33 mouse cellular contexts compared by ENCODE assay signal in genomic region chr17:86397647-86398046, GRCm38 (mm10).
DNase-seq lines count a peak whose midpoint lies in the region; ATAC-seq and TF ChIP-seq lines count a peak whose summit lies in the region.
"Had no signal": no experiment of that assay in that cellular context is flagged by ENCODE, and none has a peak within 500 bp of the region (broad histone marks: within the 10 kb centered on the region; RNA-seq: fewer than 3 reads in every experiment).

No protein-coding gene starts in this region.

- WGBS in heart, embryonic 12.5 days = 41% methylated on average over 5 of the region's 5 CpGs
- 28% methylated on average over 5 of the region's 5 CpGs for WGBS in heart, postnatal 0 days
- WGBS in heart, embryonic 11.5 days (ENCODE audit: insufficient replicate concordance) = 51% methylated on average over 5 of the region's 5 CpGs
- 55% methylated on average over 5 of the region's 5 CpGs for WGBS in lung, postnatal 0 days

- no peak overlapping the region for H3K4me3 ChIP-seq in heart, embryonic 12.5 days
- no peak overlapping the region for H3K4me3 ChIP-seq in heart, postnatal 0 days (ENCODE audit: low read depth, low read length)
- H3K4me3 ChIP-seq in heart, embryonic 11.5 days (ENCODE audit: low read depth, low read length) = no peak overlapping the region
- H3K4me3 ChIP-seq in lung, postnatal 0 days (ENCODE audit: low read depth, low read length) = no peak overlapping the region
- H3K4me3 ChIP-seq: embryonic facial prominence, embryonic 13.5 days; forebrain, embryonic 10.5 days; forebrain, embryonic 15.5 days; hindbrain, embryonic 13.5 days; limb, embryonic 10.5 days; limb, embryonic 15.5 days; midbrain, embryonic 10.5 days; midbrain, embryonic 15.5 days; neural tube, embryonic 15.5 days had no signal

- no peak for DNase-seq in heart, postnatal 25 days (ENCODE audit: low spot score)
- peak; percentile 61 for DNase-seq in heart, postnatal 0 days (ENCODE audit: low spot score)
- peak; percentile 27 to 64 for DNase-seq in kidney, postnatal 25 days
- no peak for DNase-seq in kidney, postnatal 4 days
- DNase-seq in lung, postnatal 0 days (ENCODE audit: low spot score) = peak; percentile 30
- DNase-seq in lung, postnatal 36 days = no peak
- DNase-seq: adrenal gland, adult 2 months; adrenal gland, postnatal 36 days; cerebellum, adult 18-20 months; cerebellum, postnatal 10 days; gastrocnemius, postnatal 25 days; heart, adult 11 months; heart, postnatal 4 days; layer of hippocampus, adult 9-11 months; lung, adult 2 months; lung, postnatal 14 days; retina, postnatal 1 day; right cerebral cortex, postnatal 14 days; thymus, postnatal 14 days had no signal

- H3K27me3 ChIP-seq in heart, embryonic 12.5 days (replicated peaks) = no peaks in the 10 kb centered on the region
- H3K27me3 ChIP-seq in heart, postnatal 0 days (ENCODE audit: control insufficient read depth, insufficient read depth, low read length) = no peaks in the 10 kb centered on the region
- no peaks in the 10 kb centered on the region for H3K27me3 ChIP-seq in heart, embryonic 11.5 days (ENCODE audit: control insufficient read depth, insufficient read depth, low read length)
- H3K27me3 ChIP-seq in lung, postnatal 0 days (replicated peaks; ENCODE audit: insufficient read depth, low read length) = no peaks in the 10 kb centered on the region
- H3K27me3 ChIP-seq: CH12.LX; embryonic facial prominence, embryonic 13.5 days; forebrain, embryonic 15.5 days; hindbrain, embryonic 13.5 days; limb, embryonic 15.5 days; midbrain, embryonic 15.5 days; neural tube, embryonic 15.5 days had no signal

- intact Hi-C loops in heart, postnatal 25 days (cut with DNase I) = no loop called here

- ATAC-seq in heart, embryonic 12.5 days (ENCODE audit: insufficient number of reproducible peaks, low FRiP score) = no peak
- ATAC-seq in heart, postnatal 0 days (ENCODE audit: insufficient read depth, low read depth) = peak; percentile 27; the same call in 1 of the 2 replicates
- ATAC-seq in heart, embryonic 11.5 days (replicated peaks; ENCODE audit: insufficient number of reproducible peaks, low FRiP score, low TSS enrichment) = no peak
- no peak for ATAC-seq in lung, postnatal 0 days
- ATAC-seq: activated CD4-positive, CD25-positive, alpha-beta regulatory T cell, adult 4 months; forebrain, embryonic 15.5 days; intestine, embryonic 16.5 days; midbrain, embryonic 15.5 days had no signal

- no peak overlapping the region for H3K4me2 ChIP-seq in heart, embryonic 12.5 days
- no peak overlapping the region for H3K4me2 ChIP-seq in heart, postnatal 0 days (ENCODE audit: low read depth, low read length)
- H3K4me2 ChIP-seq in heart, embryonic 11.5 days = no peak overlapping the region
- H3K4me2 ChIP-seq in lung, postnatal 0 days (replicated peaks; ENCODE audit: low read depth, low read length) = no peak overlapping the region
- H3K4me2 ChIP-seq: embryonic facial prominence, embryonic 13.5 days; forebrain, embryonic 15.5 days; hindbrain, embryonic 13.5 days; limb, embryonic 15.5 days; midbrain, embryonic 15.5 days; neural tube, embryonic 15.5 days had no signal

- no peak for TF ChIP-seq CTCF in heart, postnatal 0 days (IDR thresholded peaks at IDR 0.05; ENCODE audit: low read depth)
- no peak for TF ChIP-seq CTCF in lung, postnatal 0 days (IDR thresholded peaks at IDR 0.05)

- no peak for TF ChIP-seq EP300 in heart, postnatal 0 days (IDR thresholded peaks at IDR 0.05; ENCODE audit: low read depth)
- no peak for TF ChIP-seq EP300 in lung, postnatal 0 days (IDR thresholded peaks at IDR 0.05)

- H3K4me1 ChIP-seq in heart, embryonic 12.5 days (replicated peaks) = peaks cover 38% of the 10 kb centered on the region
- H3K4me1 ChIP-seq in heart, postnatal 0 days (ENCODE audit: control insufficient read depth, insufficient read depth) = peaks cover 25% of the 10 kb centered on the region
- H3K4me1 ChIP-seq in heart, embryonic 11.5 days (ENCODE audit: control insufficient read depth, insufficient read depth, low read length) = peaks cover 15% of the 10 kb centered on the region
- H3K4me1 ChIP-seq in lung, postnatal 0 days (ENCODE audit: insufficient read depth, low read depth, low read length) = no peaks in the 10 kb centered on the region; the same call in 1 of the 2 replicates
- H3K4me1 ChIP-seq: forebrain, embryonic 10.5 days; forebrain, embryonic 15.5 days; hindbrain, embryonic 13.5 days; limb, embryonic 10.5 days; midbrain, embryonic 15.5 days; neural tube, embryonic 15.5 days had no signal

- no peak overlapping the region for H3K9ac ChIP-seq in heart, embryonic 12.5 days
- H3K9ac ChIP-seq in heart, postnatal 0 days (replicated peaks; ENCODE audit: low read depth, low read length) = no peak overlapping the region
- H3K9ac ChIP-seq in heart, embryonic 11.5 days (ENCODE audit: low read depth, low read length) = no peak overlapping the region
- H3K9ac ChIP-seq in lung, postnatal 0 days (replicated peaks; ENCODE audit: low read depth) = no peak overlapping the region
- H3K9ac ChIP-seq: embryonic facial prominence, embryonic 13.5 days; forebrain, embryonic 15.5 days; hindbrain, embryonic 13.5 days; limb, embryonic 15.5 days; midbrain, embryonic 15.5 days; neural tube, embryonic 15.5 days had no signal

- no peaks in the 10 kb centered on the region for H3K9me3 ChIP-seq in heart, embryonic 12.5 days (replicated peaks)
- H3K9me3 ChIP-seq in heart, postnatal 0 days (replicated peaks; ENCODE audit: control insufficient read depth, low read length) = no peaks in the 10 kb centered on the region
- no peaks in the 10 kb centered on the region for H3K9me3 ChIP-seq in heart, embryonic 11.5 days (replicated peaks; ENCODE audit: control insufficient read depth, low read length)
- H3K9me3 ChIP-seq in lung, postnatal 0 days (ENCODE audit: low read length) = no peaks in the 10 kb centered on the region
- H3K9me3 ChIP-seq: embryonic facial prominence, embryonic 13.5 days; forebrain, embryonic 10.5 days; forebrain, embryonic 15.5 days; hindbrain, embryonic 13.5 days; limb, embryonic 10.5 days; limb, embryonic 15.5 days; midbrain, embryonic 10.5 days; midbrain, embryonic 15.5 days; neural tube, embryonic 15.5 days had no signal

- no peaks in the 10 kb centered on the region for H3K36me3 ChIP-seq in heart, embryonic 12.5 days
- H3K36me3 ChIP-seq in heart, postnatal 0 days (replicated peaks; ENCODE audit: control insufficient read depth, insufficient read depth, low read length) = no peaks in the 10 kb centered on the region
- no peaks in the 10 kb centered on the region for H3K36me3 ChIP-seq in heart, embryonic 11.5 days (ENCODE audit: control insufficient read depth, insufficient read depth, low read length)
- H3K36me3 ChIP-seq in lung, postnatal 0 days (ENCODE audit: insufficient read depth, low read length) = no peaks in the 10 kb centered on the region
- H3K36me3 ChIP-seq: embryonic facial prominence, embryonic 13.5 days; forebrain, embryonic 10.5 days; forebrain, embryonic 15.5 days; hindbrain, embryonic 13.5 days; limb, embryonic 10.5 days; limb, embryonic 15.5 days; midbrain, embryonic 10.5 days; midbrain, embryonic 15.5 days; neural tube, embryonic 15.5 days had no signal

- H3K27ac ChIP-seq in heart, embryonic 12.5 days (ENCODE audit: poor library complexity, severe bottlenecking) = 0 out of 2 replicates have a peak overlapping the region, but pooled peaks have one; percentile 33
- peak overlapping the region; percentile 12; the same call in 1 of the 2 replicates for H3K27ac ChIP-seq in heart, postnatal 0 days (ENCODE audit: low read depth)
- no peak overlapping the region for H3K27ac ChIP-seq in heart, embryonic 11.5 days (ENCODE audit: low read depth, low read length)
- H3K27ac ChIP-seq in lung, postnatal 0 days (ENCODE audit: low read length) = no peak overlapping the region
- H3K27ac ChIP-seq: embryonic facial prominence, embryonic 13.5 days; forebrain, embryonic 10.5 days; forebrain, embryonic 15.5 days; hindbrain, embryonic 13.5 days; limb, embryonic 10.5 days; limb, embryonic 15.5 days; midbrain, embryonic 10.5 days; midbrain, embryonic 15.5 days; neural tube, embryonic 15.5 days had no signal

Comparison
In these comparisons a context has a peak if more than half of its experiments do, and no peak if none do; other contexts are left out.
1. H3K27ac ChIP-seq: peak in heart, embryonic 12.5 days (single experiment) and heart, postnatal 0 days (single experiment); none in heart, embryonic 11.5 days (single experiment) and lung, postnatal 0 days (single experiment).
2. DNase-seq: peak in heart, postnatal 0 days (single experiment), kidney, postnatal 25 days (2 of 2) and lung, postnatal 0 days (single experiment); none in heart, postnatal 25 days (single experiment), kidney, postnatal 4 days (0 of 2) and lung, postnatal 36 days (single experiment).